16 mouse cellular contexts compared by ENCODE assay signal in genomic region chr13:99485861-99486260, GRCm38 (mm10). TPM values are rescaled to one million over a fixed set of nuclear protein-coding genes. Genes with fewer than 3 reads are reported as not detected.
DNase-seq lines count a peak whose midpoint lies in the region; ATAC-seq and TF ChIP-seq lines count a peak whose summit lies in the region.
"Had no signal": no experiment of that assay in that cellular context is flagged by ENCODE, and none has a peak within 500 bp of the region (broad histone marks: within the 10 kb centered on the region; RNA-seq: fewer than 3 reads in every experiment).

No protein-coding gene starts in this region.

- no peaks in the 10 kb centered on the region for H3K27me3 ChIP-seq in heart, embryonic 16.5 days (ENCODE audit: control insufficient read depth, insufficient read depth, low read length)
- H3K27me3 ChIP-seq in midbrain, embryonic 10.5 days (ENCODE audit: low read depth, poor library complexity, severe bottlenecking), result no peaks in the 10 kb centered on the region
- H3K27me3 ChIP-seq in midbrain, postnatal 0 days (ENCODE audit: insufficient read depth, low read length), result no peaks in the 10 kb centered on the region
- H3K27me3 ChIP-seq in thymus, adult 2 months (ENCODE audit: control insufficient read depth, insufficient read depth, low read length), result no peaks in the 10 kb centered on the region
- no peaks in the 10 kb centered on the region for H3K27me3 ChIP-seq in forebrain, embryonic 15.5 days
- H3K27me3 ChIP-seq: embryonic facial prominence, embryonic 13.5 days had no signal

- H3K36me3 ChIP-seq in heart, embryonic 16.5 days (ENCODE audit: control insufficient read depth, insufficient read depth), result no peaks in the 10 kb centered on the region
- H3K36me3 ChIP-seq in midbrain, embryonic 10.5 days, result peaks cover 72% of the 10 kb centered on the region
- H3K36me3 ChIP-seq in midbrain, postnatal 0 days (ENCODE audit: insufficient read depth, low read length), result peaks cover 7% of the 10 kb centered on the region; the same call in 1 of the 2 replicates
- no peaks in the 10 kb centered on the region for H3K36me3 ChIP-seq in thymus, adult 2 months (ENCODE audit: control insufficient read depth, insufficient read depth, low read length)
- H3K36me3 ChIP-seq in forebrain, embryonic 15.5 days, result peaks cover 13% of the 10 kb centered on the region; the same call in 1 of the 2 replicates

- H3K4me2 ChIP-seq in heart, embryonic 16.5 days (ENCODE audit: low read depth, low read length), result no peak overlapping the region
- no peak overlapping the region for H3K4me2 ChIP-seq in midbrain, postnatal 0 days (ENCODE audit: low read depth, low read length, poor library complexity, severe bottlenecking)
- no peak overlapping the region for H3K4me2 ChIP-seq in forebrain, embryonic 15.5 days (replicated peaks)
- H3K4me2 ChIP-seq: embryonic facial prominence, embryonic 13.5 days had no signal

- no peak for DNase-seq in heart, adult 11 months
- DNase-seq in midbrain, embryonic 10.5 days (ENCODE audit: low spot score), result no peak
- no peak for DNase-seq in midbrain, postnatal 0 days (ENCODE audit: low spot score)
- peak; percentile 50 for DNase-seq in cerebellum, adult 8-10 months
- no peak for DNase-seq in thymus, adult 2 months
- DNase-seq: kidney, adult 9 months; liver; retina, postnatal 1 day had no signal

- WGBS in heart, embryonic 16.5 days, result 83% methylated on average over 9 of the region's 9 CpGs
- WGBS in midbrain, embryonic 10.5 days, result 96% methylated on average over 9 of the region's 9 CpGs
- 95% methylated on average over 9 of the region's 9 CpGs for WGBS in midbrain, postnatal 0 days
- WGBS in thymus, adult 2 months, result 97% methylated on average over 9 of the region's 9 CpGs
- 88% methylated on average over 9 of the region's 9 CpGs for WGBS in forebrain, embryonic 15.5 days

- ATAC-seq in heart, embryonic 16.5 days (replicated peaks; ENCODE audit: extremely low read depth, insufficient read depth, low FRiP score), result no peak
- ATAC-seq in midbrain, postnatal 0 days (ENCODE audit: low FRiP score), result no peak
- ATAC-seq in forebrain, embryonic 15.5 days (replicated peaks), result no peak
- ATAC-seq: lung, postnatal 0 days had no signal

- H3K9ac ChIP-seq in heart, embryonic 16.5 days (ENCODE audit: low read length), result no peak overlapping the region
- H3K9ac ChIP-seq in midbrain, postnatal 0 days (replicated peaks; ENCODE audit: low read length, poor library complexity, severe bottlenecking), result no peak overlapping the region
- H3K9ac ChIP-seq in forebrain, embryonic 15.5 days (replicated peaks), result no peak overlapping the region
- H3K9ac ChIP-seq: embryonic facial prominence, embryonic 13.5 days had no signal

- no peaks in the 10 kb centered on the region for H3K9me3 ChIP-seq in heart, embryonic 16.5 days (replicated peaks; ENCODE audit: control insufficient read depth, low read length)
- no peaks in the 10 kb centered on the region for H3K9me3 ChIP-seq in midbrain, embryonic 10.5 days (replicated peaks)
- no peaks in the 10 kb centered on the region for H3K9me3 ChIP-seq in midbrain, postnatal 0 days (ENCODE audit: low read length)
- H3K9me3 ChIP-seq in forebrain, embryonic 15.5 days, result no peaks in the 10 kb centered on the region
- H3K9me3 ChIP-seq: embryonic facial prominence, embryonic 13.5 days; forebrain, embryonic 10.5 days had no signal

- H3K27ac ChIP-seq in heart, embryonic 16.5 days (ENCODE audit: low read length), result peak overlapping the region; percentile 11
- H3K27ac ChIP-seq in midbrain, embryonic 10.5 days (replicated peaks), result 0 out of 2 replicates have a peak overlapping the region, but pooled peaks have one; percentile 67
- H3K27ac ChIP-seq in midbrain, postnatal 0 days (ENCODE audit: low read depth, low read length), result no peak overlapping the region
- peak overlapping the region; percentile 21; the same call in 1 of the 2 replicates for H3K27ac ChIP-seq in cortical plate, adult 2 months (ENCODE audit: insufficient read depth, low read length)
- no peak overlapping the region for H3K27ac ChIP-seq in thymus, adult 2 months (ENCODE audit: control insufficient read depth, insufficient read depth, low read length)
- H3K27ac ChIP-seq in forebrain, embryonic 15.5 days (replicated peaks), result no peak overlapping the region
- H3K27ac ChIP-seq: embryonic facial prominence, embryonic 13.5 days; forebrain, embryonic 10.5 days had no signal

- H3K4me1 ChIP-seq in heart, embryonic 16.5 days (ENCODE audit: control insufficient read depth, insufficient read depth, low read length), result peaks cover 16% of the 10 kb centered on the region
- peaks cover 40% of the 10 kb centered on the region for H3K4me1 ChIP-seq in midbrain, embryonic 10.5 days
- peaks cover 7% of the 10 kb centered on the region; the same call in 1 of the 2 replicates for H3K4me1 ChIP-seq in midbrain, postnatal 0 days (ENCODE audit: insufficient read depth, low read length)
- peaks cover 25% of the 10 kb centered on the region for H3K4me1 ChIP-seq in cortical plate, adult 2 months (ENCODE audit: control insufficient read depth, insufficient read depth, low read length)
- 0 out of 2 replicates have a peak, but pooled peaks cover 2% of the 10 kb centered on the region for H3K4me1 ChIP-seq in thymus, adult 2 months (replicated peaks; ENCODE audit: control insufficient read depth, insufficient read depth, low read length)
- H3K4me1 ChIP-seq in forebrain, embryonic 15.5 days, result peaks cover 56% of the 10 kb centered on the region

- no peak for TF ChIP-seq CTCF in midbrain, postnatal 0 days (IDR thresholded peaks at IDR 0.05)
- no peak for TF ChIP-seq CTCF in cortical plate, adult 2 months (IDR thresholded peaks at IDR 0.05; ENCODE audit: extremely low read depth, insufficient read depth, low read length)
- no peak for TF ChIP-seq CTCF in thymus, adult 2 months (IDR thresholded peaks at IDR 0.05; ENCODE audit: borderline replicate concordance, control insufficient read depth, extremely low read depth, insufficient read depth, low read length, poor library complexity)

- no peak for TF ChIP-seq POLR2A in cortical plate, adult 2 months (IDR thresholded peaks at IDR 0.05; ENCODE audit: extremely low read depth, insufficient read depth, low read length)
- TF ChIP-seq POLR2A in thymus, adult 2 months (IDR thresholded peaks at IDR 0.05; ENCODE audit: control insufficient read depth, extremely low read depth, insufficient read depth, low read length, poor library complexity), result no peak

- H3K4me3 ChIP-seq in heart, embryonic 16.5 days (ENCODE audit: low read length), result no peak overlapping the region
- H3K4me3 ChIP-seq in midbrain, embryonic 10.5 days, result no peak overlapping the region
- H3K4me3 ChIP-seq in midbrain, postnatal 0 days (ENCODE audit: low read depth, low read length), result no peak overlapping the region
- H3K4me3 ChIP-seq in cortical plate, adult 2 months (ENCODE audit: insufficient read depth, low read length), result no peak overlapping the region
- H3K4me3 ChIP-seq in thymus, adult 2 months (ENCODE audit: control insufficient read depth, insufficient read depth, low read length), result no peak overlapping the region
- no peak overlapping the region for H3K4me3 ChIP-seq in forebrain, embryonic 15.5 days
- H3K4me3 ChIP-seq: embryonic facial prominence, embryonic 13.5 days; forebrain, embryonic 10.5 days had no signal

RNA-seq across cellular contexts. Expression of gene Map1b, which starts 30.5 kb away (rescaled TPM):
- 88.0 and 88.2 TPM in 2 replicates for polyA plus RNA-seq in heart, embryonic 16.5 days (2015; fragmentation: Nextera tagmentation; extraction: Ambion mirVana)
- 665 and 916 TPM in 2 replicates for polyA plus RNA-seq in midbrain, embryonic 10.5 days (2016; fragmentation: Nextera tagmentation; extraction: Ambion mirVana)
- 913 and 940 TPM in 2 replicates for total RNA-seq in midbrain, postnatal 0 days (2014; rRNA removed)
- 1,865 and 2,125 TPM in 2 replicates for polyA plus RNA-seq in midbrain, postnatal 0 days (2015; fragmentation: Nextera tagmentation; extraction: Ambion mirVana)
- polyA plus RNA-seq in cortical plate, adult 2 months (2012; rRNA removed), result 128 and 134 TPM in 2 replicates
- polyA plus RNA-seq in thymus, adult 2 months (2012; rRNA removed), result 0.92 and 1.1 TPM in 2 replicates
- 1,899 and 1,916 TPM in 2 replicates for polyA plus RNA-seq in forebrain, embryonic 15.5 days (2015; fragmentation: Nextera tagmentation; extraction: Ambion mirVana)
- total RNA-seq: megakaryocyte-erythroid progenitor cell, adult 5-6 weeks; MEL had no signal

Comparison
In these comparisons a context has a peak if more than half of its experiments do, and no peak if none do; other contexts are left out.
1. H3K27ac ChIP-seq: peak in heart, embryonic 16.5 days (single experiment), midbrain, embryonic 10.5 days (single experiment) and cortical plate, adult 2 months (single experiment); none in midbrain, postnatal 0 days (single experiment), thymus, adult 2 months (single experiment) and forebrain, embryonic 15.5 days (single experiment).
2. RNA of gene Map1b, which starts 30.5 kb away (polyA plus RNA-seq): 1,865 to 2,125 TPM in midbrain, postnatal 0 days, 1,899 to 1,916 TPM in forebrain, embryonic 15.5 days, 665 to 916 TPM in midbrain, embryonic 10.5 days, 128 to 134 TPM in cortical plate, adult 2 months and 88.0 to 88.2 TPM in heart, embryonic 16.5 days; 0.92 to 1.1 TPM in thymus, adult 2 months; every median in the first group is over 10 times any median in the second.